Mouse (Mus musculus): ENCODE measurements around the gene Zbtb21.
"Not testable (repeated sequence)": the region's sequence is repeated elsewhere in the genome, so short reads cannot be mapped to it uniquely, and the experiment has no call there.

The Zbtb21 gene

GRCm38 (mm10) chr16:97946993-97947392 is 15.4 kb downstream of the Zbtb21 start:
- not testable (repeated sequence) for DNase-seq (ENCODE audit: low spot score in 2 of 2)

GRCm38 (mm10) chr16:97941844-97942243 is 20.6 kb downstream of the Zbtb21 start:
- DNase-seq (ENCODE audit: low spot score in 2 of 2), result no peak

GRCm38 (mm10) chr16:97940471-97940973 is 21.9 kb downstream of the Zbtb21 start:
- no peak for DNase-seq (ENCODE audit: low spot score in 2 of 2)

- no peak for DNase-seq (ENCODE audit: low spot score in 2 of 2)
These were observed 26.6 kb downstream of the Zbtb21 start for GRCm38 (mm10) chr16:97935815-97936214.

GRCm38 (mm10) chr16:97930231-97930630 is 32.2 kb downstream of the Zbtb21 start:
- DNase-seq (ENCODE audit: low spot score in 2 of 2), result peak in 1 of 2 experiments; percentile 13

GRCm38 (mm10) chr16:97929520-97929919 is 32.9 kb downstream of the Zbtb21 start:
- peak in 1 of 2 experiments; percentile 37 for DNase-seq (ENCODE audit: low spot score in 2 of 2)

GRCm38 (mm10) chr16:97927331-97927938 is 35.0 kb downstream of the Zbtb21 start:
- no peak for DNase-seq (ENCODE audit: low spot score in 2 of 2)

GRCm38 (mm10) chr16:97926381-97926780 is 36.0 kb downstream of the Zbtb21 start:
- no peak for DNase-seq (ENCODE audit: low spot score in 2 of 2)

GRCm38 (mm10) chr16:97925760-97926159 is 36.7 kb downstream of the Zbtb21 start:
- no peak for DNase-seq (ENCODE audit: low spot score in 2 of 2)

GRCm38 (mm10) chr16:97923700-97924099 is 38.7 kb downstream of the Zbtb21 start:
- DNase-seq (ENCODE audit: low spot score in 2 of 2), result no peak

GRCm38 (mm10) chr16:97922779-97923126 is 39.7 kb downstream of the Zbtb21 start:
- DNase-seq (ENCODE audit: low spot score in 2 of 2), result no peak

GRCm38 (mm10) chr16:97921961-97922778 is 40.3 kb downstream of the Zbtb21 start:
- DNase-seq (ENCODE audit: low spot score in 2 of 2), result peak; percentile 87 to 90

- DNase-seq (ENCODE audit: low spot score in 2 of 2), result no peak
These were observed 41.8 kb downstream of the Zbtb21 start for GRCm38 (mm10) chr16:97920621-97921020.

- no peak for DNase-seq (ENCODE audit: low spot score in 2 of 2)
These were observed 42.6 kb downstream of the Zbtb21 start for GRCm38 (mm10) chr16:97919793-97920192.

GRCm38 (mm10) chr16:97912873-97913272 is 49.5 kb downstream of the Zbtb21 start:
- DNase-seq (ENCODE audit: low spot score in 2 of 2), result no peak

GRCm38 (mm10) chr16:97909356-97909755 is 53.1 kb downstream of the Zbtb21 start:
- DNase-seq (ENCODE audit: low spot score in 2 of 2), result no peak

- DNase-seq (ENCODE audit: low spot score in 2 of 2), result no peak
These were observed 54.9 kb downstream of the Zbtb21 start for GRCm38 (mm10) chr16:97907496-97907895.

- DNase-seq (ENCODE audit: low spot score in 2 of 2), result no peak
These were observed 56.1 kb downstream of the Zbtb21 start for GRCm38 (mm10) chr16:97906337-97906736.

- DNase-seq (ENCODE audit: low spot score in 2 of 2), result no peak
These were observed 56.9 kb downstream of the Zbtb21 start for GRCm38 (mm10) chr16:97905449-97905991.

GRCm38 (mm10) chr16:97904035-97904434 is 58.4 kb downstream of the Zbtb21 start:
- no peak for DNase-seq (ENCODE audit: low spot score in 2 of 2)

- peak; percentile 18 to 74 for DNase-seq (ENCODE audit: low spot score in 2 of 2)
These were observed 64.9 kb downstream of the Zbtb21 start for GRCm38 (mm10) chr16:97897346-97898024.

Measured in urinary bladder, adult 18-20 months (tissue).